In the genomic region with DNA sequence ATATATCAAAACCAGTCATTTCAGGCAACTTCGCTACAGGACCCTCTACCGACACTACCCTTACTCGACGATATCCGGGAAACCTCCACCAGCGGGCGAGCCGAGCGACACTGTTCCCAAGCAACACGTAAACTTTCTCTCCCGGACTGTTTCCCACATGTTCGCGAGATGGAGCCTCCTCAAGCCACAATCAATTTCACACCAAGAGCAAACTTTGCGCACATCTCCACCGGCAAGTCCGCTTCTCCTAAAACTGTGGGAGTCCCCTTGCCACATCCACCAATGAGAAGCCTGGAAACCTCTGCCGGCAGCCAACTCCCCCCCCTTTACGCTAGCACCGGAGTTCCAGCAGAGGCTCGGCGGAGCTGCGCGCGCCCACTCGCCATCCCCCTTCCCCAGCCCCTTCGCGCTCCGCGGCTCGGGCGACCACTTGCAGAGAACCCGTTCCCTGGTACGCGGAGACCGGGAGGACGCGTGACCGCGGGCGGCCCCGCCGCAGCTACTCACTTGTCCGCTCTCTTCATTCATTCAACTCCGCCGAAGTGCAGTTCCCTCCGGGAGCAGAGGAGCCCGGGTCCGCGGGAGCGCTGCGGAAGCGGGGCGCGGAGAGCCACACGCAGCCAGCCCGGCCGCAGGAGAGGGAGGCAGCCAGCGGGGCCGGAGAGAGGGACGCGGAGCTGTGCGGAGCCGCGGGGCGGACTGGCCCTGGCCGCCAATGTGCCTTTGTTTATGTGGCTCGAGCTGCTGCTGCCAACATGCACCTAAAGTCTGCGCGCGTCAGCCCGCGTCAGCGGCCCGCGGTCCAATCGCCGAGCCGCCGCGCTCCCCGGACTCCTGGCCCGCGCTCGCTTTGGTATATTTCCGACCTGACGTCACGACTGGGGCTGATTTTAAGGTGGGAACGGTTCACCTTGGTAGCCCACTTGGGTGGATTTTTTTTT, we compare ENCODE assay signal across 8 mouse cellular contexts. TPM values are rescaled to one million over a fixed set of nuclear protein-coding genes. Genes with fewer than 3 reads are reported as not detected.
DNase-seq lines count a peak whose midpoint lies in the region; ATAC-seq lines count a peak whose summit lies in the region.

No protein-coding gene starts in this region.

- peak overlapping the region; percentile 54 for H3K9ac ChIP-seq in limb, embryonic 15.5 days
- H3K9ac ChIP-seq in midbrain, embryonic 16.5 days (ENCODE audit: low read depth, low read length) = peak overlapping the region; percentile 60

- peaks cover 4% of the 10 kb centered on the region; the same call in 1 of the 2 replicates for H3K9me3 ChIP-seq in embryonic facial prominence, embryonic 10.5 days
- H3K9me3 ChIP-seq in limb, embryonic 15.5 days = no peaks in the 10 kb centered on the region
- H3K9me3 ChIP-seq in midbrain, embryonic 16.5 days (replicated peaks; ENCODE audit: control insufficient read depth, low read length, poor library complexity, severe bottlenecking) = no peaks in the 10 kb centered on the region

- ATAC-seq in limb, embryonic 15.5 days (ENCODE audit: insufficient number of reproducible peaks, low FRiP score, low TSS enrichment, low read depth) = peak; percentile 65
- peak; percentile 81 for ATAC-seq in midbrain, embryonic 16.5 days

- H3K36me3 ChIP-seq in embryonic facial prominence, embryonic 10.5 days (replicated peaks) = no peaks in the 10 kb centered on the region
- H3K36me3 ChIP-seq in limb, embryonic 15.5 days = no peaks in the 10 kb centered on the region
- no peaks in the 10 kb centered on the region for H3K36me3 ChIP-seq in midbrain, embryonic 16.5 days (ENCODE audit: control insufficient read depth, insufficient read depth, low read length)
- no peaks in the 10 kb centered on the region for H3K36me3 ChIP-seq in splenic B cell, adult 2 months (ENCODE audit: control insufficient read depth, insufficient read depth, low read length, poor library complexity, severe bottlenecking)

- peak overlapping the region; percentile 83 for H3K27ac ChIP-seq in embryonic facial prominence, embryonic 10.5 days (replicated peaks)
- peak overlapping the region; percentile 47; the same call in 1 of the 2 replicates for H3K27ac ChIP-seq in limb, embryonic 15.5 days
- H3K27ac ChIP-seq in midbrain, embryonic 16.5 days (ENCODE audit: low read length) = peak overlapping the region; percentile 57

- under 1% methylated on average over 88 of the region's 88 CpGs for WGBS in embryonic facial prominence, embryonic 10.5 days
- under 1% methylated on average over 86 of the region's 88 CpGs for WGBS in limb, embryonic 15.5 days
- under 1% methylated on average over 87 of the region's 88 CpGs for WGBS in midbrain, embryonic 16.5 days

- H3K4me1 ChIP-seq in embryonic facial prominence, embryonic 10.5 days = peaks cover 58% of the 10 kb centered on the region
- H3K4me1 ChIP-seq in limb, embryonic 15.5 days = peaks cover 31% of the 10 kb centered on the region; the same call in 1 of the 2 replicates
- H3K4me1 ChIP-seq in midbrain, embryonic 16.5 days (ENCODE audit: control insufficient read depth, insufficient read depth, low read length) = peaks cover 29% of the 10 kb centered on the region

- H3K27me3 ChIP-seq in embryonic facial prominence, embryonic 10.5 days (replicated peaks; ENCODE audit: low read depth, poor library complexity, severe bottlenecking) = peaks cover 47% of the 10 kb centered on the region
- peaks cover 49% of the 10 kb centered on the region for H3K27me3 ChIP-seq in limb, embryonic 15.5 days
- peaks cover 34% of the 10 kb centered on the region for H3K27me3 ChIP-seq in midbrain, embryonic 16.5 days (ENCODE audit: control insufficient read depth, insufficient read depth, low read depth, low read length)
- H3K27me3 ChIP-seq in splenic B cell, adult 2 months (ENCODE audit: control insufficient read depth, insufficient read depth, low read length, poor library complexity, severe bottlenecking) = peaks cover 2% of the 10 kb centered on the region

- H3K4me2 ChIP-seq in limb, embryonic 15.5 days = peak overlapping the region; percentile 98
- peak overlapping the region; percentile 81 for H3K4me2 ChIP-seq in midbrain, embryonic 16.5 days (ENCODE audit: low read length)

- DNase-seq in layer of hippocampus, adult 11-12 months (ENCODE audit: low spot score) = peak; percentile 81
- DNase-seq in layer of hippocampus, adult 9-10 months (ENCODE audit: low spot score) = no peak
- peak; percentile 90 for DNase-seq in embryonic facial prominence, embryonic 10.5 days (ENCODE audit: low spot score)
- DNase-seq in heart, adult 8-10 months (ENCODE audit: low spot score) = peak; percentile 79
- DNase-seq in kidney, adult 8-10 months = peak; percentile 56 to 67
- peak; percentile 85 for DNase-seq in splenic B cell, adult 2 months (ENCODE audit: low read depth, low spot score)

- H3K4me3 ChIP-seq in embryonic facial prominence, embryonic 10.5 days = peak overlapping the region; percentile 91
- H3K4me3 ChIP-seq in limb, embryonic 15.5 days = peak overlapping the region; percentile 68
- peak overlapping the region; percentile 81 for H3K4me3 ChIP-seq in midbrain, embryonic 16.5 days (ENCODE audit: low read depth, low read length)

RNA-seq across cellular contexts. Expression of gene Nr4a2, which starts 9.3 kb away (rescaled TPM):
- polyA plus RNA-seq in embryonic facial prominence, embryonic 10.5 days (2016; fragmentation: Nextera tagmentation; extraction: Ambion mirVana) = 5.3 and 6.5 TPM in 2 replicates
- 1 to 10 TPM in 2 of 4 experiments, under 1 TPM in 2; 0.53 to 2.1 (median 1.2) TPM for total RNA-seq in heart, adult 8-10 months (2022)
- 6.6 and 7.3 TPM in 2 replicates for polyA plus RNA-seq in limb, embryonic 15.5 days (2015; fragmentation: Nextera tagmentation; extraction: Ambion mirVana)
- 26.0 and 40.4 TPM in 2 replicates for polyA plus RNA-seq in midbrain, embryonic 16.5 days (2015; fragmentation: Nextera tagmentation; extraction: Ambion mirVana)
